Comparison of ENCODE assay signal across 19 mouse cellular contexts in the genomic region with DNA sequence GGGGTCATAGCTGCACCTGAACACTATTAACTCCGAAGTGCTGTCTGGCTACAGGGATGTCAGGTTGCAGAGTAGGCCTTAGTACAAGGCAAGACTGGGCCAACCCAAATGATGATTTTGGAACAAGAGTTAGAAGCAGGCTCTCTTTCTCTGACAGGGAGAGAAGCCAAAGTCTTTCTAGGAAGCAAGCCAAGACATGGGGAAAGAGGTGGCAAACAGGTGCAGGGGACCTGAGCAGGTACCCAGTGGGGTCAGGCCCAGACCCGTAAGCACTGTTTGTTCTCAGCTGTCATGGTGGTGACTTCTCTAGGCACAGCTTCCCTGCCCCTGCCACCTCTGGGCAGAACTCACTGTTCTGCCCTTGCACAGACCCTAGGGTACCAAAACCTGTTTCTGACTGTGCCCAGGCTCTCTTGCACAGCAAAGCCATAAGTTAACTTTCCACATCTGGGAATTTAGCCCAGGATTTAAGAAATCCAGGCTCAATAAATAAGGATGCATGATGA. TPM values are rescaled to one million over a fixed set of nuclear protein-coding genes. Genes with fewer than 3 reads are reported as not detected.
A peak's percentile ranks its signal among the peaks of the same experiment; 100 is the strongest.
DNase-seq lines count a peak whose midpoint lies in the region; ATAC-seq and TF ChIP-seq lines count a peak whose summit lies in the region.
"Had no signal": no experiment of that assay in that cellular context is flagged by ENCODE, and none has a peak within 500 bp of the region (broad histone marks: within the 10 kb centered on the region; RNA-seq: fewer than 3 reads in every experiment).

No protein-coding gene starts in this region.

- 91% methylated on average over 2 of the region's 2 CpGs for WGBS in forebrain, embryonic 13.5 days
- 97% methylated on average over 2 of the region's 2 CpGs for WGBS in forebrain, embryonic 11.5 days
- WGBS in limb, embryonic 13.5 days, result 85% methylated on average over 2 of the region's 2 CpGs
- WGBS in limb, embryonic 10.5 days, result 92% methylated on average over 2 of the region's 2 CpGs
- 89% methylated on average over 2 of the region's 2 CpGs for WGBS in midbrain, embryonic 10.5 days
- WGBS in midbrain, postnatal 0 days, result 93% methylated on average over 2 of the region's 2 CpGs

- peaks cover 72% of the 10 kb centered on the region for H3K36me3 ChIP-seq in forebrain, embryonic 13.5 days (ENCODE audit: poor library complexity, severe bottlenecking)
- H3K36me3 ChIP-seq in forebrain, embryonic 11.5 days (ENCODE audit: control insufficient read depth, insufficient read depth, low read length), result peaks cover 6% of the 10 kb centered on the region; the same call in 1 of the 2 replicates
- H3K36me3 ChIP-seq in limb, embryonic 13.5 days, result peaks cover 72% of the 10 kb centered on the region
- H3K36me3 ChIP-seq in limb, embryonic 10.5 days, result peaks cover 84% of the 10 kb centered on the region
- H3K36me3 ChIP-seq in midbrain, embryonic 10.5 days, result peaks cover 83% of the 10 kb centered on the region
- H3K36me3 ChIP-seq in midbrain, postnatal 0 days (ENCODE audit: insufficient read depth, low read length), result peaks cover 10% of the 10 kb centered on the region

- H3K27ac ChIP-seq in forebrain, embryonic 13.5 days, result no peak overlapping the region
- no peak overlapping the region for H3K27ac ChIP-seq in forebrain, embryonic 11.5 days (ENCODE audit: low read depth, low read length)
- no peak overlapping the region for H3K27ac ChIP-seq in limb, embryonic 13.5 days
- no peak overlapping the region for H3K27ac ChIP-seq in limb, embryonic 10.5 days
- H3K27ac ChIP-seq in midbrain, embryonic 10.5 days (replicated peaks), result no peak overlapping the region
- no peak overlapping the region for H3K27ac ChIP-seq in midbrain, postnatal 0 days (ENCODE audit: low read depth, low read length)
- H3K27ac ChIP-seq: embryonic facial prominence, embryonic 10.5 days; gastrocnemius, adult 2 months; heart, embryonic 13.5 days; stomach, postnatal 0 days had no signal

- H3K4me1 ChIP-seq in forebrain, embryonic 13.5 days, result peaks cover 67% of the 10 kb centered on the region
- peaks cover 14% of the 10 kb centered on the region for H3K4me1 ChIP-seq in forebrain, embryonic 11.5 days (replicated peaks; ENCODE audit: control insufficient read depth, insufficient read depth, low read length)
- peaks cover 40% of the 10 kb centered on the region for H3K4me1 ChIP-seq in limb, embryonic 13.5 days
- peaks cover 27% of the 10 kb centered on the region for H3K4me1 ChIP-seq in limb, embryonic 10.5 days
- H3K4me1 ChIP-seq in midbrain, embryonic 10.5 days, result peaks cover 59% of the 10 kb centered on the region
- H3K4me1 ChIP-seq in midbrain, postnatal 0 days (ENCODE audit: insufficient read depth, low read length), result peaks cover 44% of the 10 kb centered on the region; the same call in 1 of the 2 replicates

- ATAC-seq in forebrain, embryonic 13.5 days, result no peak
- ATAC-seq in forebrain, embryonic 11.5 days (replicated peaks; ENCODE audit: low FRiP score), result no peak
- ATAC-seq in limb, embryonic 13.5 days (ENCODE audit: low FRiP score, low read depth), result no peak
- ATAC-seq in midbrain, postnatal 0 days (ENCODE audit: low FRiP score), result no peak
- ATAC-seq: intestine, embryonic 16.5 days had no signal

- no peak overlapping the region for H3K4me3 ChIP-seq in forebrain, embryonic 13.5 days
- H3K4me3 ChIP-seq in forebrain, embryonic 11.5 days (ENCODE audit: low read depth, low read length), result no peak overlapping the region
- no peak overlapping the region for H3K4me3 ChIP-seq in limb, embryonic 13.5 days
- no peak overlapping the region for H3K4me3 ChIP-seq in limb, embryonic 10.5 days
- H3K4me3 ChIP-seq in midbrain, embryonic 10.5 days, result peak overlapping the region; percentile 87; the same call in 1 of the 2 replicates
- H3K4me3 ChIP-seq in midbrain, postnatal 0 days (ENCODE audit: low read depth, low read length), result no peak overlapping the region
- H3K4me3 ChIP-seq: embryonic facial prominence, embryonic 10.5 days; gastrocnemius, adult 2 months; heart, embryonic 13.5 days had no signal

- no peak overlapping the region; the same call in 1 of the 2 replicates for H3K9ac ChIP-seq in forebrain, embryonic 13.5 days
- no peak overlapping the region for H3K9ac ChIP-seq in forebrain, embryonic 11.5 days (ENCODE audit: low read length)
- 0 out of 2 replicates have a peak overlapping the region, but pooled peaks have one; percentile 2 for H3K9ac ChIP-seq in limb, embryonic 13.5 days
- H3K9ac ChIP-seq in midbrain, postnatal 0 days (replicated peaks; ENCODE audit: low read length, poor library complexity, severe bottlenecking), result no peak overlapping the region
- H3K9ac ChIP-seq: heart, embryonic 13.5 days had no signal

- H3K9me3 ChIP-seq in forebrain, embryonic 13.5 days (replicated peaks), result no peaks in the 10 kb centered on the region
- H3K9me3 ChIP-seq in forebrain, embryonic 11.5 days (ENCODE audit: control insufficient read depth, low read length), result no peaks in the 10 kb centered on the region
- H3K9me3 ChIP-seq in limb, embryonic 13.5 days, result no peaks in the 10 kb centered on the region
- H3K9me3 ChIP-seq in limb, embryonic 10.5 days (replicated peaks), result no peaks in the 10 kb centered on the region
- no peaks in the 10 kb centered on the region for H3K9me3 ChIP-seq in midbrain, embryonic 10.5 days (replicated peaks)
- no peaks in the 10 kb centered on the region for H3K9me3 ChIP-seq in midbrain, postnatal 0 days (ENCODE audit: low read length)
- H3K9me3 ChIP-seq: embryonic facial prominence, embryonic 10.5 days; heart, embryonic 13.5 days had no signal

- H3K27me3 ChIP-seq in forebrain, embryonic 13.5 days, result no peaks in the 10 kb centered on the region
- no peaks in the 10 kb centered on the region for H3K27me3 ChIP-seq in forebrain, embryonic 11.5 days (ENCODE audit: control insufficient read depth, insufficient read depth, low read length)
- H3K27me3 ChIP-seq in limb, embryonic 13.5 days, result no peaks in the 10 kb centered on the region
- no peaks in the 10 kb centered on the region for H3K27me3 ChIP-seq in limb, embryonic 10.5 days (ENCODE audit: low read depth, poor library complexity, severe bottlenecking)
- H3K27me3 ChIP-seq in midbrain, embryonic 10.5 days (ENCODE audit: low read depth, poor library complexity, severe bottlenecking), result no peaks in the 10 kb centered on the region
- H3K27me3 ChIP-seq in midbrain, postnatal 0 days (ENCODE audit: insufficient read depth, low read length), result no peaks in the 10 kb centered on the region
- H3K27me3 ChIP-seq: CH12.LX; heart, embryonic 13.5 days had no signal

- DNase-seq in forebrain, embryonic 11.5 days (ENCODE audit: low spot score), result no peak
- DNase-seq in limb, embryonic 10.5 days (ENCODE audit: low spot score), result no peak
- DNase-seq in midbrain, embryonic 10.5 days (ENCODE audit: low spot score), result no peak
- DNase-seq in midbrain, postnatal 0 days (ENCODE audit: low spot score), result no peak
- no peak for DNase-seq in gastrocnemius, postnatal 4 days (ENCODE audit: low spot score in 2 of 2)
- DNase-seq: cerebellum, adult 2 months; gastrocnemius, adult 2 months; heart, adult 11 months; heart, postnatal 36 days; lung, postnatal 14 days; retina, postnatal 1 day; right cerebral cortex, postnatal 4 days had no signal

- no peak for TF ChIP-seq CTCF in midbrain, postnatal 0 days (IDR thresholded peaks at IDR 0.05)

- H3K4me2 ChIP-seq in forebrain, embryonic 13.5 days, result 0 out of 2 replicates have a peak overlapping the region, but pooled peaks have one; percentile 90
- H3K4me2 ChIP-seq in forebrain, embryonic 11.5 days (ENCODE audit: low read depth, low read length, severe bottlenecking), result no peak overlapping the region
- no peak overlapping the region for H3K4me2 ChIP-seq in limb, embryonic 13.5 days (replicated peaks)
- peak overlapping the region; percentile 86; the same call in 1 of the 2 replicates for H3K4me2 ChIP-seq in midbrain, postnatal 0 days (ENCODE audit: low read depth, low read length, poor library complexity, severe bottlenecking)

RNA-seq across cellular contexts. Expression of gene Fads2, which starts 5.1 kb away (rescaled TPM):
- 134 and 154 TPM in 2 replicates for polyA plus RNA-seq in forebrain, embryonic 13.5 days (2015; fragmentation: Nextera tagmentation; extraction: Ambion mirVana)
- polyA plus RNA-seq in forebrain, embryonic 11.5 days (2014; fragmentation: Nextera tagmentation; extraction: Ambion mirVana), result 75.9 and 83.8 TPM in 2 replicates
- polyA plus RNA-seq in limb, embryonic 13.5 days (2015; fragmentation: Nextera tagmentation; extraction: Ambion mirVana), result 92.0 and 93.2 TPM in 2 replicates
- polyA plus RNA-seq in limb, embryonic 10.5 days (2016; fragmentation: Nextera tagmentation; extraction: Ambion mirVana), result 158 TPM in 2 replicates
- polyA plus RNA-seq in midbrain, embryonic 10.5 days (2016; fragmentation: Nextera tagmentation; extraction: Ambion mirVana), result 207 and 236 TPM in 2 replicates
- 278 and 306 TPM in 2 replicates for total RNA-seq in midbrain, postnatal 0 days (2014; rRNA removed)
- polyA plus RNA-seq in midbrain, postnatal 0 days (2015; fragmentation: Nextera tagmentation; extraction: Ambion mirVana), result 260 and 275 TPM in 2 replicates
- total RNA-seq in gastrocnemius, postnatal 4 days (2021), result 10 to 100 TPM; 26.2 to 27.3 TPM

RNA-seq across cellular contexts. Expression of gene Fads3, which starts 55.1 kb away (rescaled TPM):
- polyA plus RNA-seq in forebrain, embryonic 13.5 days (2015; fragmentation: Nextera tagmentation; extraction: Ambion mirVana), result 5.8 TPM in 2 replicates
- polyA plus RNA-seq in forebrain, embryonic 11.5 days (2014; fragmentation: Nextera tagmentation; extraction: Ambion mirVana), result 5.9 and 6.1 TPM in 2 replicates
- polyA plus RNA-seq in limb, embryonic 13.5 days (2015; fragmentation: Nextera tagmentation; extraction: Ambion mirVana), result 10.0 and 10.8 TPM in 2 replicates
- 2.4 and 3.2 TPM in 2 replicates for polyA plus RNA-seq in limb, embryonic 10.5 days (2016; fragmentation: Nextera tagmentation; extraction: Ambion mirVana)
- polyA plus RNA-seq in midbrain, embryonic 10.5 days (2016; fragmentation: Nextera tagmentation; extraction: Ambion mirVana), result 5.5 and 5.8 TPM in 2 replicates
- 74.6 and 92.8 TPM in 2 replicates for total RNA-seq in midbrain, postnatal 0 days (2014; rRNA removed)
- polyA plus RNA-seq in midbrain, postnatal 0 days (2015; fragmentation: Nextera tagmentation; extraction: Ambion mirVana), result 38.8 and 39.2 TPM in 2 replicates
- 10 to 100 TPM; 16.8 to 28.4 TPM for total RNA-seq in gastrocnemius, postnatal 4 days (2021)

Comparison
In these comparisons a context has a peak if more than half of its experiments do, and no peak if none do; other contexts are left out.
1. H3K4me2 ChIP-seq: peak in forebrain, embryonic 13.5 days (single experiment) and midbrain, postnatal 0 days (single experiment); none in forebrain, embryonic 11.5 days (single experiment) and limb, embryonic 13.5 days (single experiment).